Mouse (Mus musculus) lung, adult 2 months (tissue): ENCODE measurements around the gene Hcls1.

Experiments
- CTCF ChIP-seq: fragments of 200-500 bp; IDR thresholded peaks from 2 replicates; pipeline ENCODE4 v1.5.1; 2011; ENCODE audit warnings: mild to moderate bottlenecking, low read length, control low read depth; ENCODE audit not compliant: insufficient read depth
- POLR2A ChIP-seq: fragments of 200-500 bp; IDR thresholded peaks from 2 replicates; pipeline ENCODE4 v1.6.1; 2011; ENCODE audit warnings: low read depth, mild to moderate bottlenecking, control low read depth, low read length, borderline replicate concordance; ENCODE audit errors: extremely low read depth

DNA sequence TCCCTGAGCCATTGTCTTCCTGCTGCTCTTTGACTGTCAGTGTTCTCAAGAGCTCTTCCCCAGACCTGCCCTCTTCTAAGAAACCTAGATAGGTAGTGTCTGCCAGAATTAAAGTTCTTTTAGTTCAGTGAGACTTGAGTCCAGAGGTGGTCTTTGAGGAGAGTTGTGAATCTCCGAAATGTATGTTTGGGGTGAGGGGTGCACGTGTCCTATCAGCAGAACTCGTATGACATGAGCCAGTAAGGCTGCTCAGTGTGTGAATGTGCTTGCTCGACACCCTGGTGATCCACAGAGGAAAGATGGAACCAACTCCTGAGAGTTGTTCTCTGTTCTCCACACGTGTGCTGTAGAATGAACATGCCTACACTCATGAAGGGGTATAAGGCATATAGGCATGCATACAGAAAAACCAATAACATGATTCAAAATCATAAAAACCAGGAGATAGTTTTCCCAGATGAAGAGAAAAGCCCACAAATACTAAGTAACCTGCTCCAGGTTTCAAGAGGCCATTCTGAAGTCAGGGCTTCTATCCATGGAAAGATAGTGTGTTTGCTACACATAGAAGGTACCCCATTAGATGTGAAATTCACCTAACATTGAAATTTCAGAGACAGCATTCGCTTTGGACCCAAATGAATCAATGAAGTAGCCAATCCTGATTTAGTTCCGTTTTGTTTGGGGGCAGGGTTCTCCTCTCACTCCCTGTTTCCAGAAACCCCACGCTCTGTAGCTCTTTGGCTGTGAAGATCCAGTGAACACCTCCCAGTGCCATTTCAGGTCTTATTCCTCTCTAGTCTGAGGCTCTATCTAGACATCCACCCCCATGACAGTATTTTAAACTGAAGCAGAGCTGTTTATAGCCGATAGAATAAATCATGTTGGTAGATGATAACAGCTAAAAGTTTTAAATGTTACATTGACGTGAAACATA is 8.0 kb upstream of the Hcls1 start:
- TF ChIP-seq CTCF, result no peak
- TF ChIP-seq POLR2A, result no peak
